Mouse (Mus musculus) v-Abl transformed pro-B cells (cell line): ENCODE measurements around the gene Olfr825.
"Not testable (repeated sequence)": the region's sequence is repeated elsewhere in the genome, so short reads cannot be mapped to it uniquely, and the experiment has no call there.

Experiments
- in situ Hi-C, 2 experiments: fragments of 400-800 bp; cut with MboI; formaldehyde crosslinking; loops; one replicate each; pipeline ENCODE4 v1.15.1; 2025; ENCODE audit not compliant: unreplicated experiment in 2 of 2

The Olfr825 gene

DNA sequence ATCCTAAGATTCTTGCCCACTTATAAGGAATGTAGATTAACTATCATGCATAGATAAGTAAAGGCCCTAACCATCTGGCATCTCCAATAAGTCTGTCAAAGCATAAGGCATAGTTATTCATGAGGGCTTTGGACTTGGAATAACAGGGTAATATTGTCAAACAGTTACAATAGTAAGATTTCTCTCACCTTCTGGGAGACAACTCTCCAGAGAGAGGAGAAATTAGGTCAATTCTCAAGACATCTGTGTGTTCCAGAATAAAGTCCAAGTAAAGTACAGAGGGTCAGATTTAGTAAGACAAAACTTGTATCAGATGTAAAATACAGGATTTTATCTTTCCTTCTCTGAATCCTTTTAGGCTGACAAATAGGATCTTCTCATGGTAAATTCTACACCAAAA is at the start of gene Olfr825:
Gene Olfr825, minus strand, starts transcription at position 101 of the 400 bp plus-strand sequence.
- in situ Hi-C loops, result no loop called here

DNA sequence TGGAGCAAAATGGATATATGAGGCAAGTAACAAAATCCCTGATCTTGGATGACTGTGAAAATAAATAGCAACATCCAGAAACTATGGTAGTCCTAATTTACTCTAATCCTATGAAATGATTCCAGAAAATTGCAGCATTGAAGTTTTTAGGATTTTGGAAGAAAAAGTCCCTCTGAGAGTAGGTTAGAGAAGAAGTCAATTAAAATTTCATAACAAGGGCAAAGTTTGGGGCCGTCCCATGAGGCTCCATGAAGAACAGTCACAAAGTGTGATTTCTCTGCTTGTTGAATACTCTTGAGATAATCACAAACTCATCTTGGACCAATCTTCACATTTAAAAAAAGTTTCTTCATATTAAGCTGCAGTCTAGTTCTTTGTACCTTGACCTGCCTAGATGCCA is 47.7 kb upstream of the Olfr825 start, which contains the start of gene Olfr827:
Gene Olfr827, minus strand, starts transcription at position 101 of the 400 bp plus-strand sequence.
- in situ Hi-C loops, result no loop called here

DNA sequence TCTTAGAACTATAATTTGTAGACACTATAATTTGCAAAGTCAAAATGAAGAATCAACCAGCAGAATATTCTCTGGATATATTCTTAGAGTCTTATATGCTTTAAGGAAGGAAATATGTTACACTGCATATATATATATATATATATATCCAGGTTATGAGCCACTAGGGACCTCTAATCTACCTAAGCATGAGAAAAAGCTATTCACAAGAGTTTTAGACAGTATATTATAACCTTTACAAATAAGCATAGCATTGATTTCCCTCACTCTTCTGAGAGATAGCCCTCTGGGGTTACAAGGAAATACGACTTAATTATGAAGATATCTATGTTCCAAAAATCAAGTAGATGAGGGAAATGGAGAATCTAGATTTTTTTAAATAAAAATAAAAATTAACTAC is 17.5 kb upstream of the Olfr825 start, which contains the start of gene Olfr826:
Gene Olfr826, minus strand, starts transcription at position 101 of the 400 bp plus-strand sequence.
- in situ Hi-C loops, result no loop called here

DNA sequence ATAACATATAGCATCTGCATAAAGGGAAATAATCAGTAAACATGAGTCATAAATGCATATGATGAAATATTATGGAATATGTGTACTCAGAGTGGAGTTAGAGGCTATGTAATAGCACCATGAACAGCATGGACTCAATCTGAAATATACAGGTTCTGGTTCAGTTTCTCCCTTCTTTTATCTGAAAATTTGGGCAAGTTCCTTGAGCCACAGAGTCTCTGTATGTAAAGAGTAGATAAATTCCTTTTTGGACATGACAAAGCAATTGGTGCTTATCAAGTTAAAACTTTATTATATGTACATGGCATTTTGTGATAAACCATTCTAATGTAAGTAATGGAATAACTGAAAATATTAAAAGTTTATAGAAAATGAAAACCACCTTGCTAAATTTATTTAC is 1.4 kb downstream of the Olfr825 start:
- in situ Hi-C loops, result no loop called here

DNA sequence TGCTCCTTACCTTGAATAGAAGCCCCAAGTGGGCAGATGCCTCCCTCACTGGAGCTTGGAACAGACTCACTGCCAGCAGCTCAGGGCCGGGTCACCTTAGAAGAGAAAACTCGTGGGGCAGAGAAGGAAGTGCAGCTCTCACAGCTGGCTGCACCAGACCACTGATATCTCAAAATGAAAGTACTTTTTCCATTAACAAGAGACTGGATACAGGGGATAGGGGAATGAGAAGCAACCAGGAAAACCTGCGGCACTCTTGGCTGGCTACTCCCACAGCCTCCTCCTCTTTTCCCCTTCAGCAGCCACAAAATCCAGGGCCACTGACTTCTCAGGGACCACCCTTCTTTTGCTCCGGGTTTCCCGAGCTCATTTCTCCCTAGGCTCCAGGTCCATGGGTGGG is 22.4 kb downstream of the Olfr825 start:
- in situ Hi-C loops, result no loop called here

DNA sequence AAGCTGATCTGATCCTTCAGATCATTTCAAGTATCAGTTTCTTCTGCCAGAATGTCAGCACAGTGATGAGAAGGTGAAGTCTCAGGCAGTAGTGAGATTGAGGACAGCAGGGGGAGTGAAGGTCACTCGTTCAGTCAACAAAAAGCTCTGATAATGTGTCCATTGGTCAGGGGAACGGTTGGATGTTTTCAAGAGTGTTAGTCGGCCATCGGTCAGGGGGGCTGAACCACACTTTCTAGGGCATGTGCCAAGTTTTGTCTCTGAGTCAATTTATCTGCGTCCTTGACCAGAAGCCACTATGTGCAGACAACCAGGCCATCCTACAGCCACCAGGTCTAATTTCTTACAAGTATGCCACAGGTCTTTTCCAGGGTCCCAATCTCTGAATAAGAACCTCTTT is 24.1 kb downstream of the Olfr825 start:
- in situ Hi-C loops, result not testable (repeated sequence)

DNA sequence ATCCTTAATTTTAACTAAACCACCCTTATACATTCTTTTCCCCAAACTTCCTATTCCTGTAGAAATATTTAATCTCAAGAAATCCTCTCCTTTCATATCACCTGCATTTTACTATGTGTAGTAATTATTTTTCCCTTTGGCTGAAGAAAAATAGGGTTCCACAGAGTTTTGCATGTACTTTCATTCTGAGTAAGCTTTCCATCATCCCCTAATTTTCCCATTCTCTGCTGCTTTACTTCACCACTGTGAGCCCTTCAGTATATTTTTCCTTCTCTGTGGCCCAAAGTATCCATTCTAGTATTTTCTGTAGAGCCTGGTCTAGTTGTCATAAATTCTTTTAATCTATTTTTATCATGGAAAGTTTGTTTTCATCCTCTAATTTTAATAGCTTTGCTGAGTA is 31.8 kb downstream of the Olfr825 start:
- in situ Hi-C loops, result no loop called here

DNA sequence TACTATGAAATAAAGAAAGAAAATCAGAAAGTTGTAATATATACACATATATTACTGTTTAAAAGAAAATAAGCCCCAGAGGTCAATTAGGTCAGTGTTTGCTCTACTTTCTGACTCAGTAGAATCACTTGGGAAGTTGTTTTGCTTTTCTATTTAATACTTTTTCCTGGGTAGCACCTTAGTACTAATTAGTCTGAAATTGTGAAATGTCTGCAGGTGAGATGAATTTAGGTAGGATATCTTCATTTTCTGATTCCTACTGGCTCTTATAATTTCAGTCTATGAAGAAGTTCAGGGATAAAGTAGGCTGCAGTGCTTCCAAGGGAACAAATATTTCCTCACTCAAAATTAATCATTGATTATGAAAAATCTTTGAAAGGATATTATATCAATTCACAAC is 36.7 kb downstream of the Olfr825 start, which contains the start of gene Olfr824:
Gene Olfr824, minus strand, starts transcription at position 101 of the 400 bp plus-strand sequence.
- in situ Hi-C loops, result not testable (repeated sequence)

DNA sequence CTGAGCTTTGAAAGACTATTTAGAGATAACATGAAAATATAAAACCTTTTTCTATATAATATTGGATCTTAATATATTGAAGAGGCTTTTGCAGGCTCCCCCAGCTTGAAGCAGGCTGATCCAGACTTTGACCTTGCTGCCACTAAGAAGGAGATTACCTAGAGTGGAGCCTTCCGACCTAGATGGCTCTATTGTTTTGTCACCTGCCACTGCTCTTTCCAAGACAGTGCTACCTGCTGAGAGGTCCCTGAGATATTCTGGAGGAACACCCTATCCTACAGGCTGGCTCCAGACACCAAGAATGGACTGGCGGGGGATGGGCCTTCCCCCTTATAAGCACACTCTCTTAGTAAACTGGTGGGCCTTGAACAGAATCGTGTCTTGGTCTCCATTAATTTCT is 50.5 kb downstream of the Olfr825 start:
- in situ Hi-C loops, result not testable (repeated sequence)

DNA sequence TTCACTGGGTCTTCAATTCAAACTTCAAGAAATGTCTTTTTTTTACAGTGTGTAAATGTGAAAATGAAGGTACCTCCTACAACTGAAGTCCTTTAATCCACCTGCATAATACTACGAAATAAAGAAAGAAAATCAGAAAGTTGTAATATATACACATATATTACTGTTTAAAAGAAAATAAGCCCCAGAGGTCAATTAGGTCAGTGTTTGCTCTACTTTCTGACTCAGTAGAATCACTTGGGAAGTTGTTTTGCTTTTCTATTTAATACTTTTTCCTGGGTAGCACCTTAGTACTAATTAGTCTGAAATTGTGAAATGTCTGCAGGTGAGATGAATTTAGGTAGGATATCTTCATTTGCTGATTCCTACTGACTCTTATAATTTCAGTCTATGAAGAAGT is 51.3 kb downstream of the Olfr825 start, which contains the start of gene Olfr823:
Gene Olfr823, minus strand, starts transcription at position 101 of the 400 bp plus-strand sequence.
- in situ Hi-C loops, result not testable (repeated sequence)
